Mouse (Mus musculus) ES-Bruce4 (cell line): Measurements from ENCODE around the gene Tbc1d1.

Experiments
- CTCF ChIP-seq: IDR thresholded peaks from one replicate; pipeline ENCODE4 v1.8.1; 2011; ENCODE audit warnings: low read depth, low read length
- EP300 ChIP-seq: IDR thresholded peaks from 2 replicates; pipeline ENCODE4 v1.6.1; 2011; ENCODE audit warnings: low read depth, low read length; ENCODE audit not compliant: insufficient read depth
- POLR2A ChIP-seq: IDR thresholded peaks from one replicate; pipeline ENCODE4 v1.8.1; 2011; ENCODE audit warnings: low read length; ENCODE audit not compliant: insufficient read depth

GRCm38 (mm10) chr5:64114210-64114609 is 41.9 kb upstream of the Tbc1d1 start:
- TF ChIP-seq CTCF (no peak), POLR2A (no peak), EP300 (no peak)
